Mouse (Mus musculus) lung, postnatal 10 days (tissue): ENCODE measurements around the gene Hoxc10.

Experiments used
- DNase-seq: peaks from one replicate; pipeline ENCODE4 v3.0.0; 2021

Gene Hoxc10

GRCm38 (mm10) chr15:102945185-102946077, 21.2 kb upstream of the Hoxc10 start:
- DNase-seq, result no peak

- DNase-seq, result no peak
Measured at GRCm38 (mm10) chr15:102947276-102947675, 19.3 kb upstream of the Hoxc10 start.

DNA sequence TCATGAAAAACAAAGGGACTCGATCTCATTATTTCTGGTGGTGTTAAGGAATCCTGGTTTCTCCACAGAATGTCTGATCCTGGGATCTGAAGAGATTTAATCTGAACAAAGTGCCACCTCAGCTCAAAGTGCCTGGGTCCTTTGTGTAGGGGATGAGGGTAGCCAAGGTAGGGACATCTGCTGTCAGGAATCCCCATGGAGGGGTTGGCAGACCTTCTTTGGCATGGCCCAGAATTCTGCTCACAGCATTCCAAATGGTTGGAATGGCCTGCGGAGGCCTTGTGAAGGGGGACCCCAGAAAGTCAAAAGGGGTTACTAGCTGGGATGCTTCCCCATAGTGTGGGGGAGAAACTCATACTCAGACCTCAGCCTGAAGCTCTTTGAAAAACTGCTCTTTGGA, 17.8 kb upstream of the Hoxc10 start:
- no peak for DNase-seq

DNA sequence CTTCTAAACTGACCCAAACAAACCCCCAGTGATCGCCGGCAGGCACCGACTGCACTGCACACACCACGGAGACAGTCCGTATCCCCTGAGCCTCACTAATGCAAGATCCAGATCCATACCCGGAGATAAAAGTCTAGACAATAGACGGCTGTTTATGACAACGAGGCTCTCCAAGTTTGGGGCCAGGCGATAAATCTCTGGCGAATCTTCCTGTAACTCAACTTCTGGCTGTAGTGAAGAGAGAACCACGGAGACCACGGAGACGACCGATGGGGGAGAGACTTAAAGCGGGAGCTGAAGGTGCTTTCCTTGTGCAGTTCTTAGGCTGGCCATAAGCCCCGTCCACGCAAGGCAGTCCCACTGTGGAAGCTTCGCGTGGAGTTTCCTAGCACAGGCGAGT, 16.9 kb upstream of the Hoxc10 start:
- no peak for DNase-seq

GRCm38 (mm10) chr15:102950877-102951276, 15.7 kb upstream of the Hoxc10 start:
- no peak for DNase-seq

DNA sequence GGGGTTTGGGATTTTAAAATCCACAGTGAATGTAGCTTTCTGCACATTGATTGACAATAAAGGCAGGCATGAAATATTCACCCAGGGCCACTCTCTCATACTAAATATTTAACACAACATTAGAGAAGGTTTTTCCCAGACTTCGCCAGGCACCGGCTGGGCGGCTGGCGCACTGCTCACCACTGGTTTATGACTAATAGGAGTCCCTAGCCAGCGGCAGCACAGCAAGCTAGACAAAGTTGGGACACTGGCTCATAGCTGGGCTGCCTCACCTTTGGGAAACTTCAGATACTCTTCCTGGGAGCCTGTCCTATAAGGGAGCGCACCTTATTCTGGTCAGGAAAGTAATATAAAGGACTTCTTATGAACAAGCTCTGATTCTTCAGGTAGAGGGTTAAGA, 13.0 kb upstream of the Hoxc10 start:
- no peak for DNase-seq

DNA sequence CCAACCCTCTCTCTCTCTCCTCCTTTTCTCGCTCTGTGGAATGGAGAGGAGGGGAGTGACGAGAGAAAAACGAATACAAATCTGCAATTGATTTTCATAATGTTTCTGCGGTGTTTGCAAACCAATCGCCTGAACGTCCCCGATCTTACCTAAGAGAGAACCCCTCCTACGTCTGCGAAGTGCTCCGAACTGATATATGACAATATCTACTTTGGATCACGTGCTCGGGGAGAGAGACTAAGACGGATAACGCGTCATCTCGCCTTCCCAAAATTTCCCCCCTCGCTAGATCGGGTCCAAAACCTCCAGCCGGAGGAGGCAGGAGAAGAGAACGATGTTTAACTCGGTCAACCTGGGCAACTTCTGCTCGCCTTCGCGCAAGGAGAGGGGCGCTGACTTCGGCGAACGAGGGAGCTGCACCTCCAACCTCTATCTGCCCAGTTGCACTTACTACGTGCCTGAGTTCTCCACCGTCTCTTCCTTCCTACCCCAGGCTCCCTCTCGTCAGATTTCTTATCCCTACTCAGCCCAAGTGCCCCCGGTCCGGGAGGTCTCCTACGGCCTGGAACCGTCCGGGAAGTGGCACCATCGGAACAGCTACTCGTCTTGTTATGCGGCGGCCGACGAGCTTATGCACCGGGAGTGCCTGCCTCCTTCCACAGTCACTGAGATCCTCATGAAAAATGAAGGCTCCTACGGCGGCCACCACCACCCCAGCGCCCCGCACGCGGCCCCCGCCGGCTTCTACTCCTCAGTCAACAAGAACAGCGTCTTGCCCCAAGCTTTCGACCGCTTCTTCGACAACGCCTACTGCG, 12.2 kb upstream of the Hoxc10 start, which contains the start of gene Hoxc11:
TSS of gene Hoxc11 (plus strand) at position 236 of the 815 bp plus-strand sequence.
- DNase-seq, result no peak

DNA sequence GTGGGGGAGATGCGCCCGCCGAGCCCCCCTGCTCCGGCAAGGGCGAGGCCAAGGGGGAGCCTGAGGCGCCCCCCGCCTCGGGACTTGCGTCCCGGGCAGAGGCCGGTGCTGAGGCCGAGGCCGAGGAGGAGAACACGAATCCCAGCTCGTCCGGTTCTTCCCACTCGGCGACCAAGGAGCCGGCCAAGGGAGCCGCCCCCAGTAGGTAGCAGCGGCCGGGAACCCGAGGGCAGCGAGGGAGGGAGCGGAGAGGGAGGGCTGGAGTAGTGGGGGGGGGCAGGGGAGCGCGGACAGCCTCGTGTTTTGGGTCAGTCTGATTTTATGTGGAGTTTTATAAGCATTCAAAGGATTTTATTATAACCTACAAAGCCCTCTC, 11.6 kb upstream of the Hoxc10 start:
- no peak for DNase-seq

DNA sequence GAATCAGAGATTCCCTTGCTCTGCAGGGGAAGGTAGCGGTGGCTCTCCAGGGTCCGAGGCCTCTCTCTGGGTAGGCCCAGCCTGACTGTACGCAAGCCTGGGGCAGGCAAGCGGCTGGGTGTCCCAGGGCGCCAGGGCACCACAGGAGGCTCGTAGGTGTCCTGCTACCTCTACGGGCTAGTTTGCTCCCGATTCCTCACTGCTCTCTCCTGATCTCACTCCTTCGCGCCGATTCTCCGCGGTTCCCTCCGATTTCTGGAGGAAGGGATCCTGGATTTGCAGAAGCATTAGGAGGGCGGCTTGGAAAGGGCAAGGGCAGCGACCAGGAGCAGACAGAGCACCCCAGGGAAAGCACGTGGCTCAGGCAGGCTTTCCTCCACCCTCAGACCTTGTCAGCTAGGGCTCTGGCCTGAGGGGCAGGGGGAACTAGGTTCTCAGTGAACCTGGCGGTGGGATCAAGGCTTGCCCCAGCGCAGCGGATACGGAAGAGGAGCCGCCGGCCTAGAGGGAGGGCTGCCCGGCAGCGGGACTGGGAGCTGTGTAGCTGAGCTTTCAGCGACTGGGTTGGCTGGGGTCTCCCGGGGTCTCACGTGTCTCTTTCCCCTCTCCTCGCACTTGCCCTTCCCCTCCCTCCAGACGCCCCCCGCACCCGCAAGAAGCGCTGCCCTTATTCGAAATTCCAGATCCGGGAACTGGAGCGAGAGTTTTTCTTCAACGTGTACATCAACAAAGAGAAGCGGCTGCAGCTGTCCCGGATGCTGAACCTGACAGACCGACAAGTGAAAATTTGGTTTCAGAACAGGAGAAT, 10.6 kb upstream of the Hoxc10 start:
- DNase-seq, result no peak

- no peak for DNase-seq
Measured at GRCm38 (mm10) chr15:102956906-102957305, 9.7 kb upstream of the Hoxc10 start.

DNA sequence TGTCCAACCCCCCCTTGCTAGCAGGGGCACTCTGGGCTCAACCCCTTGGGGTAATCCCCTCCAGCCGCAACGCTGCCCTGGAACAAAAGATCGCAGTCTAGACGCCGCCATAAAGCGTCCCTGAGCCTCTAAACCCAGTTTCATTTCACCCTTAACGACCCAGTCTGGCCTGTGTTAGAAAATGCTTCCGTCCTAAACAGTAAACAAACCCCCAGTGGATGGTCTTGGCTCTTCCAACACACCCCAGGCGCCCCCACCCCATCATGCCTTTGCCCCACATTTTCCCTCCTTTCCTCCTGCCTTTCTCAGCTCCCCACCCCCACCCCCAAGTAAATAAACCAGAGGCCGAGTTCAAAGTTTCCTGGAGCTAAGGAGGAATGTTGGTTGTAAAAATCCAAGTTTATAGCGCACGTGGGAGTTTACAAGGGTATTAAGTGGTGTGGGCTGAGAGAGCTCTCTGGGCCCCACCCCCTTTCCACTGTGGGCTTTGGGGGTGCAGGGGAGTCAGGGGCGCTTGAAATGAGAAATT, 6.9 kb upstream of the Hoxc10 start:
- no peak for DNase-seq

DNA sequence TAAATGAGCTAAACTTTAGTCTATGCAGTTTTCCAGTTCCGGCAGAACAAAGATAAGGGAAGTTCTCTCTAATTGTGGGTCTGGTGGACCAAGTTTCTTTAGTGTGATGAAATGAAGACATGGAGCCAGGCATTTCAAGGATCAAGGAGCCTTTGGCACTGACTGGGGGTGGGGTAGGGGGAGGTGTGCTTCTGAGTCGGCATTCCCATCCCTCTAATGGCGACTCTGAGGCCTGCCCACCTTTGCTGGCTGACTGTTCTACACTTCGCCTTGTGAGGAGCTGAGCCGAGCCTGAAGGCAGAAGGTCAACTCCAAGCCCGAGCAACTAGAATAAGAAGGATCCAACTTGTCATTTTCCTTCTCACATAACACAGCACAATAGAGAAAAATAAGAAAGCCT, 4.9 kb upstream of the Hoxc10 start:
- no peak for DNase-seq

DNA sequence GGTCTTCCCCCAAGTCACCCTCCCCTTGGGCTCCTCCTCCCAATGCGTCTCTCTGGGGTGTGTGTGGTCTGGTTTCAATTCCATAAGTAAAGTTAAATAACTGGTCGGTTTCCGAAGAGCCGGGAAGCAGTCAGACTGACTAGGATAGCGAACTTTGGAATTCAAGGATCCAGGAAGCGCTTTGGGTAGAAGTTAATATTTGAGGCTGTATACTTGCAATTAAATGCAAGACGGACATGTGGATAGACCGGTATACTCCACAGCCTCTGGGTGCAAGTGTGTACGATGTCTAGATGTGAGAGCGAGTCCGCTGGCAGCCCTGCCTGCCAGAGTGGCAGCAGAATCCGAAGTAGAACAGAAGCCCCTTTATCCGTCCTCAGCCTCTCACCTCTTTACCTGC, 4.1 kb upstream of the Hoxc10 start:
- DNase-seq, result no peak

- DNase-seq, result no peak
Measured at GRCm38 (mm10) chr15:102963259-102963658, 3.3 kb upstream of the Hoxc10 start.

DNA sequence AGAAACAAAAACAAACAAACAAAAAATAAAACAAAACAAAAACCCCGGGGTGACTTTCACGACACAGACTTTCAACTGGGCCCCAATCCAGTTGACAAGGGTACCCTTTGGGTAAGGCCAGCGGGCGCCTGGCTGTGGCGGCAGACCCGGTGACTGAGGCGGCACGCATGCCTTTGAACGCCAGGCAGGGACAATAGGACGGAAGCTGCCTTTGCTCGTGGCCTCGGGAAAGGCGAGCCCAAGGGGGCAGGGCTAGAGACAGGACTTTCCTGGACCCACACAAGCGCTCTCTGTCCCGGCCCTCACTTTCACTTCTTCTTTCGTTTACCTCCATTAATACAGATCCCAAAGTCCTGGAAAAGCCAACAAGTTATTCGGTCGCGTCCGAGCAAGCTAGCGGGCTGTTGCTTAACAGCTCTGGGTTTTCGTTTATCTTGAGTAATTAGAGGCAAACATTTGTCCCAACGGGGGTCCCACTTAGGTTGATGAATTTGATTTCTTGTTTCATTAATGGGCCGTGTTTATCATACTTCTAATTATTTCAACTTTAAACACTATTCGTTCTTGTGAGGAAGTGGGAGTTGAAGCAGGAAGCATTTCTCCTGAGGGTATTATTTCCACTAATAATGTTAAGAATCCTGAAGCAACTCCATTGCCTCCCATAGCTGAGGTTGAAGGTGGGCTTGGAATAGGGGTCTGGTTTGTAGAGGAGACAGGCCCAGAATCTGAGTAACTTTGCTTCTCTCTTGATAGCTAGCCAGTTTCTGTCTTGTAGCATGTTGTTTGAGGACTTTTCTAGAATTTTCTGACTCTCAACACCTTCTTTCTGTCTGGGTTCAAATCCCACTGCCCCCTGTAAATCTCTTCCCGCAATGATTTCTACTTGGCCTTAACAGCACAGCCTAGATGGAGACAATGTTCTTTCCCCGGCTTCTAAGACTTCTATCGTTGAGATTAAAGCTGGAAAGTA, 2.6 kb upstream of the Hoxc10 start:
- peak; percentile 20 for DNase-seq

DNA sequence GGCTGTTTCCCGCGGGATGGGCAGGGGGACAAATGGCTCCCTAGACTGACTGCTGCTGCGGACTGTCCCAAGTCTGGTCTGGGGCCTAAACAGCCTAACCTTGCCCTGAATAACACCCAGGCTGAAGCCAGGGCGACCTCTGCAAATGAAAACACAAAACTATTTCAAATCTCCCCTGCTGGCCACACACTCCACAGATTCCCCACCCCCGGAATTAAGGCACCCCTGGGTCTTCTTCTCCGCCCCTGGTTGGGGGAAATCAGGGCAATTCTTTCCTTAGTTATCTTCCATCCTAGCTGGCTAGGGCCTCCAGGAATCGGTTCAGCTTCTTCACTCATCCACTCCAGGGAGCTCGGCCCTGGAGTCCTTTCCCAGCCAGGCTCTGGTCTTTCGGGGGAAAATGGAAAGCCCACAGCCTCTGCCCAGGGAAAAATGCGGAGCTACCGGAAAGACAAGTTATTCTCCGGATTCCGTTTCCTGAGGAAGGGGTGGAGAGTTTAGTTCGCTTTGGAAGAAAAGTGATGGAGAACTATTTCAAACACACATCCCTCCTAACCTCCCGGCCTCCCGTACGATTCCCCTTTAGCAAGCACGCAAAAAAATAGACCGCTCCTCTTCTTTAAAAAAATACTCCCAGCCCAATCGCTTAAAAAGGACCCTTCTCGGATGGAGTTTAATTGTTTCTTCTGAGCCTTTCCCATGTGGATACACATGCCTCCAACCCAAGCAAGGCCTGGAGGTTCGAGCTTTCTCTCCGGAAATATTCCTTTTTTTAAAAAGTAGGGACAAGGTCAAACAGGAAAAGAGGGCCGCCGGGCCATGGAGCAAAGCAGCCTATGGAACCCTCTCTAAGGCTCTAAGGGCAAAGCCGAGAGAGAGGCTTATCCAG, 1.3 kb upstream of the Hoxc10 start:
- no peak for DNase-seq

DNA sequence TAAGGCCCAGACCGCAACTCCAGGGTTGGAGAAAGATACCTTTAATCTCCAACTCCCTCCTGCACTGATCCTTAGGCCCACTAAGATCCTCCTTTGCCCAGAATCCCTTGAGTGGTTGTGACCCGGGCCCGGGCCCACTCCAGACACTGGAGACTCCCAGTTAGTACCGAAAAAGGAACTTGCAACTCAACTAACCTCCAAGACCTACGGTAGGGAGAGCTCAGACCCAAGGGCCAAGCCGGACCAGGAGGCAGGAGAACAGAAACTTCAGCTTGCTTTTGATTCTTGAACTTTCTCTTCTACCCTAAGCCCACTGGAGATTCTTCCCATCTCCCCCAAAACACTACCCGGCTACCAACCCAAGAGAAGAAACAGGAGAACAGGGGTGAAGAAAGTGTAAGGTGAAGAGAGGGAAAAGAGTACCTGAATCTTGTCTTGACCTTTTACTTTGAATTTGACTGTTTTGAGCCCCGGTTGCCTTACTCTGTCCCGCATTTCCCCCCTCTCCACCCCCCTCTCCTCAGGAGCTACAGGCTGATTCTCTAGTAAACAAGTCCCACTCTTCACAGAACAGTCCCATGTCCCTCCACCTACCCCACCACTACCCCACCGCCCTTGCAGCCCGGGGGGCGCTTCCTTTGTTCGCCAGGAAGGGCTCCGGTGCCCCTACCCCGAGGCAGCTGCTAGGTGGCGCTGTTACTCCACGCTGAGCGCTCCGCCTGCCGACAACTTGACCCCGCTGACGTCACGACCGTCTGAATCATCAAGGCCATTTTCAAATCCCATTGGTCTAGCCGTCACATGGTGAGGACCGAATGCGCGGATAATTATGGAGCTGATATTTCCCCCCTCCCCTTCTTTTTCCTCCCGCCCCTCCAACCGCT, 462 bp upstream of the Hoxc10 start:
- peak; percentile 74 for DNase-seq

DNA sequence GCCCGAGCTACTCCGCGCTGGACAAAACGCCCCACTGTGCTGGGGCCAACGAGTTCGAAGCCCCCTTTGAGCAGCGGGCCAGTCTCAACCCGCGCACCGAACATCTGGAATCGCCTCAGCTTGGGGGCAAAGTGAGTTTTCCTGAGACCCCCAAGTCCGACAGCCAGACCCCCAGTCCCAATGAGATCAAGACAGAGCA, 615 bp downstream of the Hoxc10 start, which contains the start of gene Hoxc5:
TSS of gene Hoxc5 (plus strand) at position 132 of the 199 bp plus-strand sequence.
- no peak for DNase-seq

DNA sequence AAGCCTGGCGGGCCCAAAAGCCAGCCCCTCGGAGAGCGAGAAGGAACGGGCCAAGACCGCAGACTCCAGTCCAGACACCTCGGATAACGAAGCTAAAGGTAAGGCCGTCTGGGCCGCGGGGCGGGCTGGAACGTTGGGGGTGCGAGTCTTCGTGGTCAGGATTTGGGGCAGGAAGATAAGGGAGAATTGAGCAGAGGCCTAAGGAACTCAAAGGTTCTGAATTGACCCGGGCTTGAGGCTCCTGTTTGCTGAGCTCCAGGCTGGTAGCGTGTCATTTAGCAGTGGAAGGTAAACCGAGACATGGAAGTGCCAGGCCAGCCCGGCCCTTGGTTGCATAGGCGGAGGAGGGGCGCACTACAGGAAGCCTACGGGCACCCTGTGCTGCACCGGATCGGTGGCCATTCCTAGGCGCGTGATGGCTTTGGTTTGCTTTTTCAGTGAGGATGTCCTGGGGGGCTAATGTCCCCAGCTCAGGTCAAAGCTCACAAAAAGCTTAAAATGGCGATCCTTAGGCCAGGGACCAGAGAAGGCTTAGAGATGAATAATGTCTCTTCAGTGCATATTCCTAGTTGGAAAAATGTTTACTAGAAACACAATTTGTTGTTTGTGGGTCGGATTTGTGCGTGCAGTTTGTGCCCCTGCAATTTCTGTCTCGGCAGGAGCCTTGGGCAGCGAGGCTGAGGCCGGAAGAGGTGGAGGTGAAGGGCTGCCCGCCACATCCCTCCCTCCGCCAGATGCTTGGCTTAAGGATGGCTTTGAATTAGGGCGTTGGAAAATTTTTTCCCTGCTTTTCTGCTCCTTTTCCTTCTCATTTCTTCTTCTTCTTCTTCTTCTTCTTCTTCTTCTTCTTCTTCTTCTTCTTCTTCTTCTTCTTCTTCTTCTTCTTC, 1.2 kb downstream of the Hoxc10 start:
- no peak for DNase-seq
